Mouse (Mus musculus) embryonic fibroblast, embryonic 13.5 days (primary cell): ENCODE measurements around the gene Zfr2.

Experiments used
- CTCF ChIP-seq: IDR thresholded peaks from 2 replicates; pipeline ENCODE4 v1.5.1; 2011; ENCODE audit warnings: mild to moderate bottlenecking, control low read depth, low read length, moderate library complexity, borderline replicate concordance; ENCODE audit not compliant: insufficient read depth
- POLR2A ChIP-seq: IDR thresholded peaks from 2 replicates; pipeline ENCODE4 v1.6.1; 2011; ENCODE audit warnings: low read depth, mild to moderate bottlenecking, control low read depth, low read length, moderate library complexity

DNA sequence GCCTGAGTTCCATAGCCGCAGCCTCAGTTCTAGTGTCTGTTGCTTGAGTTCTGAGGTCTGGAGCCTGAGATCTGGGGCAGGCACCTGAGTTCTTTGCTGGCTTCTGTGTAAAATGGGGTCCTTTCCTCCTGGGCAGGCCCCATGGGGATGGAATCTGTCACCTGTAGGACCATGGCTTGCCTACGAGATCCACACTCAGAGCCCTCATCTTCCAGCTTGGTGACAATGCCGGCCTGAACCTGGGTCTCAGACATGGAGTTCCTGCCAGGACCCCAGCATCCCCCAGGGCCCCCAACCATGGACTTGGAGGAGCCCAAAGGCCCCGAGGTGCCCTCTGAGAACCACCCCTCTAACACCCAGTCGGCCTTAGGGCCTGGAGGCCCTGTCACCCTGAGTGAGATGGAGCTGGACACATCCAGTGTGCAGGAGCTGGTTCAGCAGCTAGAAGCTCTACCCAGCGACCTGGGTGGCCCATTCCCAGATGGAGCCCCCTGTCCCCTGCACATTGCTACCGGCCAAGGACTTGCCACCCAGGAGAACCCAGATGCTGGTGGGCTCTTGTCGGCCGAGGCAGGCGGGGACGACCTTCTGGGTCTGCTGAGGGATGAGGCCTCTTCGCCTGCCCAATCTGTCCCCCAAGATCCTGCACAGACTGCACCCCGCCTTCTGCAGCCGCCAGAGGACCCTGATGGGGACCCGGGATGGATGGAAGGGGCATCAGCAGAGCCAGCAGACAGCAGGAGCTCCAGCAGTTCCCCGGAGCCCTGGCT lies 35.9 kb downstream of the Zfr2 start:
- TF ChIP-seq POLR2A (no peak), CTCF (no peak)
